Mouse (Mus musculus): ENCODE measurements around the gene Tmpo.

- no peak for TF ChIP-seq POLR2A (IDR thresholded peaks at IDR 0.05; ENCODE audit: low read depth, low read length)
- no peak for TF ChIP-seq CTCF (conservative IDR thresholded peaks at IDR 0.05; ENCODE audit: insufficient read depth, insufficient read length, low read depth, low read length)
Observed at GRCm38 (mm10) chr10:91101936-91102335, 79.2 kb downstream of the Tmpo start.

Measured in kidney, adult 2 months (tissue).